Mouse (Mus musculus): ENCODE data around the gene Amigo3. TPM values are rescaled to one million over a fixed set of nuclear protein-coding genes. Genes with fewer than 3 reads are reported as not detected.
A peak's percentile ranks its signal among the peaks of the same experiment; 100 is the strongest.

Amigo3 gene
- total RNA-seq, 4 experiments from 2014 or later, result 2.4 to 6.6 (median 4.1) TPM

- no peak for DNase-seq
These were observed 548 bp upstream of the Amigo3 start for GRCm38 (mm10) chr9:108052411-108052810.

GRCm38 (mm10) chr9:108053665-108054225 is 786 bp downstream of the Amigo3 start:
- no peak for DNase-seq

GRCm38 (mm10) chr9:108054331-108055040 is 1.5 kb downstream of the Amigo3 start:
- DNase-seq, result no peak

- no peak for DNase-seq
These were observed 2.1 kb downstream of the Amigo3 start for GRCm38 (mm10) chr9:108055061-108055460.

- no peak for DNase-seq
These were observed 2.8 kb downstream of the Amigo3 start for GRCm38 (mm10) chr9:108055661-108056237.

- DNase-seq, result no peak
These were observed 3.7 kb downstream of the Amigo3 start for GRCm38 (mm10) chr9:108056361-108057261.

- DNase-seq, result peak; percentile 69
These were observed 4.3 kb downstream of the Amigo3 start for GRCm38 (mm10) chr9:108057262-108057562.

GRCm38 (mm10) chr9:108058291-108058690 is 5.3 kb downstream of the Amigo3 start:
- DNase-seq, result no peak

- DNase-seq, result no peak
These were observed 9.2 kb downstream of the Amigo3 start for GRCm38 (mm10) chr9:108062142-108062541.

GRCm38 (mm10) chr9:108063361-108063760 is 10.4 kb downstream of the Amigo3 start:
- DNase-seq, result peak; percentile 1

GRCm38 (mm10) chr9:108065491-108066011 is 12.6 kb downstream of the Amigo3 start:
- no peak for DNase-seq

- no peak for DNase-seq
These were observed 14.2 kb downstream of the Amigo3 start for GRCm38 (mm10) chr9:108067199-108067598.

GRCm38 (mm10) chr9:108067900-108068299 is 14.9 kb downstream of the Amigo3 start:
- peak; percentile 64 for DNase-seq

- DNase-seq, result no peak
These were observed 16.0 kb downstream of the Amigo3 start for GRCm38 (mm10) chr9:108069007-108069406.

- DNase-seq, result no peak
These were observed 16.6 kb downstream of the Amigo3 start for GRCm38 (mm10) chr9:108069529-108069928.

GRCm38 (mm10) chr9:108071801-108072200 is 18.8 kb downstream of the Amigo3 start:
- no peak for DNase-seq

- no peak for DNase-seq
These were observed 19.5 kb downstream of the Amigo3 start for GRCm38 (mm10) chr9:108072481-108072924.

- no peak for DNase-seq
These were observed 20.4 kb downstream of the Amigo3 start for GRCm38 (mm10) chr9:108073141-108073930.

- DNase-seq, result no peak
These were observed 27.2 kb downstream of the Amigo3 start, which contains the start of gene Mst1 for GRCm38 (mm10) chr9:108080168-108080567. Mst1 (plus strand) TSS chr9:108080436.

- no peak for DNase-seq
These were observed 29.6 kb downstream of the Amigo3 start for GRCm38 (mm10) chr9:108082549-108082948.

GRCm38 (mm10) chr9:108082988-108083431 is 30.1 kb downstream of the Amigo3 start, which contains the start of gene Rnf123:
Rnf123 (minus strand) TSS chr9:108083346.
- DNase-seq, result no peak

GRCm38 (mm10) chr9:108083561-108083960 is 30.6 kb downstream of the Amigo3 start:
- DNase-seq, result no peak

All from adrenal gland, adult 8-10 months (tissue).